Mouse (Mus musculus) heart, adult 2 months (tissue): ENCODE measurements around the gene Tmem267. TPM values are rescaled to one million over a fixed set of nuclear protein-coding genes. Genes with fewer than 3 reads are reported as not detected.
A peak's percentile ranks its signal among the peaks of the same experiment; 100 is the strongest.
"Not testable (repeated sequence)": the region's sequence is repeated elsewhere in the genome, so short reads cannot be mapped to it uniquely, and the experiment has no call there.

Source experiments
- DNase-seq, 2 experiments: peaks; one replicate each; pipeline ENCODE4 v3.0.0; 2021
- H3K27ac ChIP-seq: fragments of 200-600 bp; 2 replicates; pipeline ENCODE4 v1.8.1; 2022
- H3K27me3 ChIP-seq: fragments of 200-500 bp; 2 replicates; pipeline ENCODE4 v1.6.1; 2012; ENCODE audit warnings: mild to moderate bottlenecking, low read length, inconsistent platforms, mixed read lengths; ENCODE audit not compliant: control insufficient read depth, insufficient read depth
- H3K36me3 ChIP-seq: fragments of 200-500 bp; 2 replicates; pipeline ENCODE4 v1.6.1; 2012; ENCODE audit warnings: low read length, inconsistent platforms; ENCODE audit not compliant: control insufficient read depth, insufficient read depth
- H3K4me1 ChIP-seq: fragments of 200-500 bp; 2 replicates; pipeline ENCODE4 v1.6.1; 2011; ENCODE audit warnings: low read length; ENCODE audit not compliant: control insufficient read depth, insufficient read depth
- H3K4me3 ChIP-seq: fragments of 200-600 bp; 2 replicates; pipeline ENCODE4 v1.8.1; 2022
- H3K79me2 ChIP-seq: fragments of 200-500 bp; replicated peaks from 2 replicates; pipeline ENCODE4 v1.6.1; 2012; ENCODE audit warnings: mild to moderate bottlenecking, inconsistent platforms, low read length, moderate library complexity, mixed read lengths; ENCODE audit not compliant: control insufficient read depth, insufficient read depth
- H3K9ac ChIP-seq: fragments of 200-500 bp; 2 replicates; pipeline ENCODE4 v1.6.1; 2012; ENCODE audit warnings: low read depth, mild to moderate bottlenecking, control low read depth, inconsistent platforms, low read length, mixed read lengths
- CTCF ChIP-seq: fragments of 200-600 bp; IDR thresholded peaks from 2 replicates; pipeline ENCODE4 v1.8.1; 2022; ENCODE audit warnings: antibody characterized with exemption, mild to moderate bottlenecking, moderate library complexity
- EP300 ChIP-seq: fragments of 200-500 bp; IDR thresholded peaks from 2 replicates; pipeline ENCODE4 v1.6.1; 2011; ENCODE audit warnings: low read depth, low read length, control low read depth; ENCODE audit not compliant: insufficient read depth
- POLR2A ChIP-seq: fragments of 200-500 bp; IDR thresholded peaks from 2 replicates; pipeline ENCODE4 v1.6.1; 2011; ENCODE audit warnings: mild to moderate bottlenecking, low read depth, low read length, control low read depth; ENCODE audit not compliant: insufficient read depth
- WGBS: fragments of 180-500 bp; shearing (Covaris S2); methylation state at CpG from one replicate; pipeline ENCODE4 v1.1.7; 2018; 5-methylcytosine and 5-hydroxymethylcytosine counted together
- intact Hi-C: fragments of 180-260 bp; cut with DNase I; formaldehyde crosslinking; loops from one replicate; pipeline ENCODE4 v1.15.1; 2025
- polyA plus RNA-seq: library from polyadenylated mRNA; depleted of rRNA; stranded (reverse); fragments of >200 nt; gene quantifications from 2 replicates; pipeline ENCODE4 v1.2.3, GENCODE M21; 2012
- total RNA-seq, 2 experiments: library from RNA; stranded (reverse); gene quantifications; 2 replicates each; pipeline ENCODE4 v1.2.3; 2021

Tmem267 gene
- total and polyA plus RNA-seq, 3 experiments = 9.7 to 12.9 (median 10.8) TPM

- 95% methylated on average over 3 of the region's 3 CpGs for WGBS
Observed at GRCm38 (mm10) chr13:119618841-119619240, 131.0 kb downstream of the Tmem267 start.

GRCm38 (mm10) chr13:119619735-119620134 lies 131.9 kb downstream of the Tmem267 start:
- H3K79me2 ChIP-seq = no peaks in the 10 kb centered on the region
- H3K9ac ChIP-seq = no peak overlapping the region
- no peak for DNase-seq
- intact Hi-C loops = no loop called here
- no peak overlapping the region for H3K27ac ChIP-seq
- no peaks in the 10 kb centered on the region for H3K4me1 ChIP-seq
- H3K4me3 ChIP-seq = no peak overlapping the region
- no peaks in the 10 kb centered on the region for H3K36me3 ChIP-seq
- TF ChIP-seq CTCF (no peak), POLR2A (no peak), EP300 (no peak)
- 57% methylated on average over 3 of the region's 3 CpGs for WGBS
- no peaks in the 10 kb centered on the region for H3K27me3 ChIP-seq

More at GRCm38 (mm10) chr13:119618841-119619240, 131.0 kb downstream of the Tmem267 start:
- Histone ChIP-seq H3K27ac (no peak overlapping the region), H3K36me3 (no peaks in the 10 kb centered on the region), H3K79me2 (no peaks in the 10 kb centered on the region), H3K4me3 (no peak overlapping the region), H3K9ac (no peak overlapping the region), H3K4me1 (no peaks in the 10 kb centered on the region), H3K27me3 (no peaks in the 10 kb centered on the region)
- intact Hi-C loops = no loop called here
- no peak for DNase-seq
- TF ChIP-seq EP300 (no peak), CTCF (no peak), POLR2A (no peak)

- WGBS = 69% methylated on average over 6 of the region's 6 CpGs
Observed at GRCm38 (mm10) chr13:119623634-119624033, 135.8 kb downstream of the Tmem267 start, which contains the start of gene Ccl28. Gene Ccl28 (plus strand): TSS chr13:119623819.

GRCm38 (mm10) chr13:119625952-119626351 lies 138.1 kb downstream of the Tmem267 start:
- TF ChIP-seq CTCF = peak; percentile 66
- H3K79me2 ChIP-seq, H3K27ac ChIP-seq, H3K4me3 ChIP-seq, intact Hi-C loops, H3K4me1 ChIP-seq, H3K27me3 ChIP-seq, H3K9ac ChIP-seq, H3K36me3 ChIP-seq: not testable (repeated sequence)
- WGBS = 68% methylated on average over 5 of the region's 5 CpGs
- DNase-seq = peak in 1 of 2 experiments; percentile 33

More at GRCm38 (mm10) chr13:119623634-119624033, 135.8 kb downstream of the Tmem267 start, which contains the start of gene Ccl28:
- Histone ChIP-seq H3K27me3 (no peaks in the 10 kb centered on the region), H3K79me2 (no peaks in the 10 kb centered on the region), H3K9ac (no peak within 1 kb of the TSS), H3K36me3 (no peaks in the 10 kb centered on the region), H3K4me3 (no peak within 1 kb of the TSS), H3K27ac (no peak within 1 kb of the TSS), H3K4me1 (no peaks in the 10 kb centered on the region)
- intact Hi-C loops = no loop called here
- TF ChIP-seq POLR2A = no peak
- TF ChIP-seq EP300 = no peak
- TF ChIP-seq CTCF = no peak
- no peak for DNase-seq

- WGBS = 10% methylated on average over 33 of the region's 33 CpGs
- peak; percentile 81 to 82 for DNase-seq
- H3K27ac ChIP-seq = peak overlapping the region; percentile 57
- peak; percentile 24; the same call in 1 of the 2 replicates for TF ChIP-seq POLR2A
- no peak for TF ChIP-seq EP300
- TF ChIP-seq CTCF = no peak
- H3K79me2 ChIP-seq = no peaks in the 10 kb centered on the region
- peak overlapping the region; percentile 54 for H3K9ac ChIP-seq
- no peaks in the 10 kb centered on the region for H3K36me3 ChIP-seq
- H3K4me3 ChIP-seq = peak overlapping the region; percentile 57
- H3K27me3 ChIP-seq = no peaks in the 10 kb centered on the region
- intact Hi-C loops = no loop called here
- no peaks in the 10 kb centered on the region for H3K4me1 ChIP-seq
Observed at GRCm38 (mm10) chr13:119631482-119632155, 143.8 kb downstream of the Tmem267 start.

GRCm38 (mm10) chr13:119632156-119632548 lies 144.3 kb downstream of the Tmem267 start:
- intact Hi-C loops = no loop called here

More at GRCm38 (mm10) chr13:119632156-119632548, 144.3 kb downstream of the Tmem267 start:
- Histone ChIP-seq H3K4me1 (no peaks in the 10 kb centered on the region), H3K4me3 (peak overlapping the region; percentile 57), H3K27ac (no peak overlapping the region), H3K36me3 (no peaks in the 10 kb centered on the region), H3K27me3 (no peaks in the 10 kb centered on the region), H3K9ac (no peak overlapping the region), H3K79me2 (no peaks in the 10 kb centered on the region)
- no peak for DNase-seq
- WGBS = 85% methylated on average over 4 of the region's 4 CpGs
- TF ChIP-seq POLR2A = no peak
- no peak for TF ChIP-seq CTCF
- TF ChIP-seq EP300 = no peak
